In the genomic region with DNA sequence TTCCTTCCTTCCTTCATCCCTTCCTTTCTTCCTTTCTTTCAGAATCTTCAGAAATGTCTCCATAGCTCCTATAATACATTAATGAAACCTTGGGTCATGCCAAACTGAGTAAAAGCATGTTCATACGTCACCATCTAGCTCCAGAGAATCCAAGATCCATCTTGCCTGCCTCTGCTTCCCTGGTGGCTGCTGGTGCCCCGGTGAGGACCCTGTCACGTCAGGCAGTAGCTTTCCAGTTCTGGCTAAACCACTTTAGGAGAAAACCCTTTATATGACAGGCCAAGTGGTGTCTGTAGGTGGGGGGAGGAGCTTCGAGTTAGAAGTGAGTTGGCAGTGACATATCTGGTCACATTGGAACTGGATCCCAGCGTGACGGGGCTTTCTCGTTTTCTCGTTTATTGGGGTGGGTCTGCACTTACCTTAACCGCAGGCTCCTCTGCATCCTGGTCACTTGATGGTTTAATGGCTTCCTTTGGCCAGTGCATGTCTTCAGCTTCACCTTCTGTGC, we compare ENCODE assay signal across 8 mouse cellular contexts. TPM values are rescaled to one million over a fixed set of nuclear protein-coding genes. Genes with fewer than 3 reads are reported as not detected.
DNase-seq lines count a peak whose midpoint lies in the region; ATAC-seq lines count a peak whose summit lies in the region.

Gene Furin, minus strand, starts transcription at position 249 of the 508 bp plus-strand sequence.

- peaks cover 49% of the 10 kb centered on the region for H3K4me1 ChIP-seq in heart, embryonic 13.5 days
- peaks cover 16% of the 10 kb centered on the region for H3K4me1 ChIP-seq in hindbrain, embryonic 12.5 days
- peaks cover 14% of the 10 kb centered on the region for H3K4me1 ChIP-seq in midbrain, embryonic 14.5 days (ENCODE audit: control insufficient read depth, insufficient read depth, low read length)

- ATAC-seq in heart, embryonic 13.5 days (ENCODE audit: extremely low read depth, insufficient number of reproducible peaks, low FRiP score, low TSS enrichment) = no peak
- no peak for ATAC-seq in hindbrain, embryonic 12.5 days (ENCODE audit: low FRiP score)
- no peak for ATAC-seq in midbrain, embryonic 14.5 days (ENCODE audit: low FRiP score, low TSS enrichment)

- no peaks in the 10 kb centered on the region for H3K27me3 ChIP-seq in heart, embryonic 13.5 days (replicated peaks)
- peaks cover 17% of the 10 kb centered on the region for H3K27me3 ChIP-seq in hindbrain, embryonic 12.5 days
- 0 out of 2 replicates have a peak, but pooled peaks cover 8% of the 10 kb centered on the region for H3K27me3 ChIP-seq in midbrain, embryonic 14.5 days (ENCODE audit: control insufficient read depth, insufficient read depth, low read length)

- no peaks in the 10 kb centered on the region for H3K9me3 ChIP-seq in heart, embryonic 13.5 days
- H3K9me3 ChIP-seq in hindbrain, embryonic 12.5 days (replicated peaks) = no peaks in the 10 kb centered on the region
- H3K9me3 ChIP-seq in midbrain, embryonic 14.5 days (ENCODE audit: control insufficient read depth, low read length) = no peaks in the 10 kb centered on the region

- DNase-seq in layer of hippocampus, adult 8-10 months (ENCODE audit: low spot score in 2 of 2) = no peak
- no peak for DNase-seq in layer of hippocampus, adult 9-10 months (ENCODE audit: low spot score)
- no peak for DNase-seq in adrenal gland, postnatal 4 days (ENCODE audit: low spot score in 2 of 2)
- peak; percentile 64 for DNase-seq in lung, postnatal 36 days
- DNase-seq in midbrain, embryonic 14.5 days = no peak
- no peak for DNase-seq in retina, embryonic 14.5 days (ENCODE audit: low spot score)

- H3K9ac ChIP-seq in heart, embryonic 13.5 days = no peak within 1 kb of the TSS
- no peak within 1 kb of the TSS for H3K9ac ChIP-seq in hindbrain, embryonic 12.5 days
- no peak within 1 kb of the TSS for H3K9ac ChIP-seq in midbrain, embryonic 14.5 days (replicated peaks; ENCODE audit: low read length)

- H3K27ac ChIP-seq in heart, embryonic 13.5 days (replicated peaks) = peak within 1 kb of the TSS; percentile 96
- no peak within 1 kb of the TSS for H3K27ac ChIP-seq in hindbrain, embryonic 12.5 days
- H3K27ac ChIP-seq in midbrain, embryonic 14.5 days (replicated peaks; ENCODE audit: low read depth, low read length) = no peak within 1 kb of the TSS

- WGBS in heart, embryonic 13.5 days = 62% methylated on average over 9 of the region's 9 CpGs
- 73% methylated on average over 9 of the region's 9 CpGs for WGBS in hindbrain, embryonic 12.5 days
- 83% methylated on average over 9 of the region's 9 CpGs for WGBS in midbrain, embryonic 14.5 days

- H3K36me3 ChIP-seq in heart, embryonic 13.5 days = no peaks in the 10 kb centered on the region
- H3K36me3 ChIP-seq in hindbrain, embryonic 12.5 days = no peaks in the 10 kb centered on the region
- no peaks in the 10 kb centered on the region for H3K36me3 ChIP-seq in midbrain, embryonic 14.5 days (ENCODE audit: control insufficient read depth, insufficient read depth, low read length)

- H3K4me3 ChIP-seq in heart, embryonic 13.5 days = no peak within 1 kb of the TSS
- no peak within 1 kb of the TSS for H3K4me3 ChIP-seq in hindbrain, embryonic 12.5 days
- H3K4me3 ChIP-seq in midbrain, embryonic 14.5 days (replicated peaks; ENCODE audit: low read depth, low read length) = no peak within 1 kb of the TSS

- H3K4me2 ChIP-seq in heart, embryonic 13.5 days = no peak within 1 kb of the TSS
- no peak within 1 kb of the TSS for H3K4me2 ChIP-seq in hindbrain, embryonic 12.5 days (replicated peaks)
- no peak within 1 kb of the TSS for H3K4me2 ChIP-seq in midbrain, embryonic 14.5 days (ENCODE audit: low read length)

RNA-seq across cellular contexts. Expression of gene Furin, which starts in this region (rescaled TPM):
- total RNA-seq in layer of hippocampus, adult 8-10 months (2022) = 10 to 100 TPM; 36.1 to 43.8 (median 39.7) TPM
- total RNA-seq in adrenal gland, postnatal 4 days (2021) = 100 to 1,000 TPM; 137 to 140 TPM
- polyA plus RNA-seq in heart, embryonic 13.5 days (2015; fragmentation: Nextera tagmentation; extraction: Ambion mirVana) = 14.2 and 14.8 TPM in 2 replicates
- 6.1 and 6.9 TPM in 2 replicates for polyA plus RNA-seq in hindbrain, embryonic 12.5 days (2016; fragmentation: Nextera tagmentation; extraction: Ambion mirVana)
- 4.6 and 4.9 TPM in 2 replicates for polyA plus RNA-seq in midbrain, embryonic 14.5 days (2014; fragmentation: Nextera tagmentation; extraction: Ambion mirVana)
